Mouse (Mus musculus) olfactory bulb, adult 2 months (tissue): ENCODE results near the gene Rnf212b. TPM values are rescaled to one million over a fixed set of nuclear protein-coding genes. Genes with fewer than 3 reads are reported as not detected.
A peak's percentile ranks its signal among the peaks of the same experiment; 100 is the strongest.
"Not testable (repeated sequence)": the region's sequence is repeated elsewhere in the genome, so short reads cannot be mapped to it uniquely, and the experiment has no call there.

Source experiments
- H3K27ac ChIP-seq: fragments of 200-500 bp; 2 replicates; pipeline ENCODE4 v1.5.1; 2012; ENCODE audit warnings: low read depth, low read length; ENCODE audit not compliant: insufficient read depth
- H3K4me1 ChIP-seq: fragments of 200-500 bp; 2 replicates; pipeline ENCODE4 v1.6.1; 2012; ENCODE audit warnings: low read length; ENCODE audit not compliant: control insufficient read depth, insufficient read depth
- H3K4me3 ChIP-seq: fragments of 200-500 bp; 2 replicates; pipeline ENCODE4 v1.5.1; 2012; ENCODE audit warnings: mild to moderate bottlenecking, low read depth, low read length, moderate library complexity; ENCODE audit not compliant: insufficient read depth
- CTCF ChIP-seq: fragments of 200-500 bp; IDR thresholded peaks from 2 replicates; pipeline ENCODE4 v1.5.1; 2012; ENCODE audit warnings: low read depth, mild to moderate bottlenecking, low read length, moderate library complexity; ENCODE audit not compliant: insufficient read depth
- POLR2A ChIP-seq: fragments of 200-500 bp; IDR thresholded peaks from 2 replicates; pipeline ENCODE4 v1.6.1; 2012; ENCODE audit warnings: mild to moderate bottlenecking, low read depth, low read length, moderate library complexity; ENCODE audit not compliant: insufficient read depth
- WGBS: fragments of 180-500 bp; shearing (Covaris S2); methylation state at CpG from one replicate; pipeline ENCODE4 v1.1.7; 2018; 5-methylcytosine and 5-hydroxymethylcytosine counted together
- polyA plus RNA-seq: library from polyadenylated mRNA; stranded (reverse); fragments of >200 nt; gene quantifications from 2 replicates; pipeline ENCODE4 v1.2.4, GENCODE M21; 2012; ENCODE audit warnings: low replicate concordance; ENCODE audit not compliant: missing spikeins, insufficient read depth, insufficient read length

The Rnf212b gene
- polyA plus RNA-seq = not detected in 2 replicates

DNA sequence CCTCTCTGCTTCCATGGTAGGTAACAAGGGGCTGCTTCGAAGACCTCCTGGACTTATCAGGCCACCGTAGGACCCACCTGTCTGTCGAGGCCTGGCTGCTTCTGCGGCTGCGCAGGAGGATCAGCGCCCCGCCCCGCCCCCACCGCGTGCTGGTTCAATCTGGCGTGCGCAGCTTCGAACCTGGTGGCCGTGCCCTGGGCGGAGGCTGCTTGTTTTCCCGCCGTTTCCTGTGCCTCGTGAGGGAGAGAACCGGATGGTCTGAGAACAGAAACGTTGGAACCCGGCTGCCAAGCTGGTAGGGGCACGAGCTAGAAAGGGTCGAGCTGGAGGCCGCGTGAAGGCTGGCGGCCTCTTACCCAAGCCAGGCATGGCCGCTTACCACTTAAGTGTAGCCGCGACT, at the start of gene Rnf212b:
Gene Rnf212b (plus strand): TSS at position 151 of the 400 bp plus-strand sequence.
- TF ChIP-seq CTCF (no peak), POLR2A (no peak)
- 91% methylated on average over 29 of the region's 29 CpGs for WGBS

GRCm38 (mm10) chr14:54766937-54767336, 47.0 kb upstream of the Rnf212b start:
- not testable (repeated sequence) for H3K27ac ChIP-seq, H3K4me3 ChIP-seq, H3K4me1 ChIP-seq
- 88% methylated on average over 7 of the region's 7 CpGs for WGBS

More for the DNA sequence above, at the start of gene Rnf212b:
- Histone ChIP-seq H3K4me1 (no peaks in the 10 kb centered on the region), H3K4me3 (no peak within 1 kb of the TSS), H3K27ac (no peak within 1 kb of the TSS)

- no peak for TF ChIP-seq POLR2A
- TF ChIP-seq CTCF = no peak
- no peak overlapping the region; the same call in 1 of the 2 replicates for H3K27ac ChIP-seq
- H3K4me1 ChIP-seq = peaks cover 13% of the 10 kb centered on the region
- WGBS = 65% methylated on average over 10 of the region's 10 CpGs
- no peak overlapping the region for H3K4me3 ChIP-seq
Observed at GRCm38 (mm10) chr14:54768314-54769067, 45.5 kb upstream of the Rnf212b start.

GRCm38 (mm10) chr14:54769068-54769425, 44.9 kb upstream of the Rnf212b start:
- H3K4me1 ChIP-seq = peaks cover 16% of the 10 kb centered on the region
- WGBS = 94% methylated on average over 5 of the region's 5 CpGs
- H3K4me3 ChIP-seq = no peak overlapping the region
- TF ChIP-seq CTCF (no peak), POLR2A (no peak)
- H3K27ac ChIP-seq = no peak overlapping the region

GRCm38 (mm10) chr14:54770373-54770772, 43.6 kb upstream of the Rnf212b start:
- H3K4me1 ChIP-seq = peaks cover 24% of the 10 kb centered on the region
- TF ChIP-seq POLR2A = no peak
- TF ChIP-seq CTCF = no peak
- H3K27ac ChIP-seq = no peak overlapping the region
- 97% methylated on average over 5 of the region's 5 CpGs for WGBS
- H3K4me3 ChIP-seq = no peak overlapping the region

DNA sequence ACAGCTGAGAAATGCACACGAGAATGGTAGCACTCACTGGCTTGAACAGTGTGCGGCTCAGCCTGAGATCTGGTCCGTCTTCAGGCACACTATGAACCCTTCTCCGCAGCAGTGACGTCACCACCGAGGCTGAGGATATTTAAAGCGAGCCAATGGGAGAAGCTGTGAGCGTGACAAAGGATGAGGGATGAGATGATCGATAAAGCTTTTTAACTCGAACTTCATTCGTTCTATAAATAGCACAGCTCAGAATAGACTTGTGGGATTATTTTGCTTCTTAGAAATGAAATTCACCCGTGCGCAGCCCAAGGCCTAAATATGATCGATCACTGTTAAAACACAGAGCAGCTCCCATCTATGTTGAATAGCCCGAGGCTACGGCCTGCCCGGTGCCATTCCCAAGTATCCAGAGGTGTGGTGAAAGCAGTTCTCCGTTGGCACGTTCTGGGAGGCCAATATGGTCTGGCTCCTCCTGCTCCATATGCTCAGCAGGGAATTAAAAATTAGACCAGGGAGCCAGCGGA, 41.5 kb upstream of the Rnf212b start:
- 51% methylated on average over 20 of the region's 20 CpGs for WGBS
- TF ChIP-seq POLR2A (no peak), CTCF (no peak)
- no peak overlapping the region for H3K27ac ChIP-seq
- H3K4me3 ChIP-seq = no peak overlapping the region
- H3K4me1 ChIP-seq = peaks cover 27% of the 10 kb centered on the region

- Histone ChIP-seq H3K27ac (peak overlapping the region; percentile 71; the same call in 1 of the 2 replicates), H3K4me3 (no peak overlapping the region), H3K4me1 (peaks cover 31% of the 10 kb centered on the region)
- WGBS = 57% methylated on average over 7 of the region's 7 CpGs
- no peak for TF ChIP-seq POLR2A
- no peak for TF ChIP-seq CTCF
Observed at GRCm38 (mm10) chr14:54775534-54776041, 38.4 kb upstream of the Rnf212b start.

GRCm38 (mm10) chr14:54776768-54777167, 37.2 kb upstream of the Rnf212b start:
- TF ChIP-seq POLR2A = no peak
- TF ChIP-seq CTCF = no peak
- Histone ChIP-seq H3K27ac (no peak overlapping the region), H3K4me1 (peaks cover 34% of the 10 kb centered on the region), H3K4me3 (no peak overlapping the region)
- WGBS = 70% methylated on average over 5 of the region's 5 CpGs

GRCm38 (mm10) chr14:54777893-54778292, 36.0 kb upstream of the Rnf212b start:
- 82% methylated on average over 4 of the region's 4 CpGs for WGBS
- no peak overlapping the region for H3K4me3 ChIP-seq

DNA sequence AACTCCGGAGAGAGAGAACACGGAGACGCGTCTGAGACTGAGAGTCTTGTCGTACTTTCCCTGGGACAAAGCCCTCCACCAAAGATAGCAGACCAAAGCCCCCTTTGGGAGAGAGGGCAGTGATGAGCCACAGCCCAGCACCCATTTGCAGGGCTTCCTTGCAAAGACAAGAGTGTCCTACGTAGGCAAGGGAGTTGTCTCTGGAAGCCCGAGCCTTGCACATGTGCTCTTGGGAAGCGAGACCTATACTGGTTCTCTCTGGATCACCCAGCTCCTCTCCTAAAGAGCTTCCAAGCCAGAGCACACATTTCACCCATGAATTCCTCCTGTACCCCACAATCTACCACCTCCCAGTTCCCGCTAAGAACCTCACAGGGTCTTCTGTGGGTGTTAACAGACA, 33.9 kb upstream of the Rnf212b start:
- Histone ChIP-seq H3K27ac (no peak overlapping the region), H3K4me1 (peaks cover 17% of the 10 kb centered on the region), H3K4me3 (peak overlapping the region; percentile 58)
- TF ChIP-seq CTCF (no peak), POLR2A (no peak)
- 47% methylated on average over 9 of the region's 9 CpGs for WGBS

More at GRCm38 (mm10) chr14:54777893-54778292, 36.0 kb upstream of the Rnf212b start:
- no peak for TF ChIP-seq CTCF
- TF ChIP-seq POLR2A = no peak
- Histone ChIP-seq H3K4me1 (peaks cover 28% of the 10 kb centered on the region), H3K27ac (no peak overlapping the region)
